Mouse (Mus musculus) T-helper 2 cell (primary cell): ENCODE data around the gene Itpk1.
"Not testable (repeated sequence)": the region's sequence is repeated elsewhere in the genome, so short reads cannot be mapped to it uniquely, and the experiment has no call there.

Experiments
- in situ Hi-C: fragments of 300-600 bp; cut with MboI, MseI; formaldehyde crosslinking; loops from one replicate; pipeline ENCODE4 v1.15.1; 2025; ENCODE audit warnings: high pct_unique_total_duplicates

The Itpk1 gene

DNA sequence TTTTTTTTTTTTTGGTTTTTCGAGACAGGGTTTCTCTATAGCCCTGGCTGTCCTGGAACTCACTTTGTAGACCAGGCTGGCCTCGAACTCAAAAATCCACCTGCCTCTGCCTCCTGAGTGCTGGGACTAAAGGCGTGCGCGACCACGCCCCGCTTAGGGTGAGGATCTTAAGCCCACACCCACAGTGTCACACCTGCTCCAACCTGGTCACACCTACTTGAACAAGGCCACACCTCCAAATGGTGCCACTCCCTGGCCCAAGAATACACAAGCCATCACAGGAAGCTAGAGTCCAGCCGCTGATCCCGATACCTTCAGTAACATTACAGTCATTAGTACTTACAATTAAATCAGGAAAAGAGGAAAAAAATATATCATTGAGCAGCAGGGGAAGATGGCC lies 74.3 kb downstream of the Itpk1 start:
- in situ Hi-C loops, result not testable (repeated sequence)

- in situ Hi-C loops, result no loop called here
Measured at GRCm38 (mm10) chr12:102628221-102628620, 76.5 kb downstream of the Itpk1 start.

DNA sequence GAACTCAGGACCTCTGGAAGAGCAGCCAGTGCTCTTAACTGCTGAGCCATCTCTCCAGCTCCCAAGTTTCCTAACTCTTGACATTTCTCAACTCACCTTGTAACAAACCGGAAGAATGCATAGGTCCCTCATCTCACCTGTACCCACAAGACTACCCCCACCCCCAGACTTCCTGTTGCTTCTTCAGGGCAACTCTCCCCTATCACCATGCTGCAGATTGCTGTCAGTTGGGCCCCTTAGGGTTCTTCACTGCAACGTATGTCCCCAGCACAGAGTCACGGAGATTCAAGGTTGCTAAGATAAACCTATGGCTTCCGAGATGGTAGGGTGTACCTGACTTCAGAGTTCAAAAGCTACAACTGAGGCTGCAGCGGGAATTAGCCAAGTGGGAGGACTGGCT lies 77.2 kb downstream of the Itpk1 start:
- in situ Hi-C loops, result no loop called here

DNA sequence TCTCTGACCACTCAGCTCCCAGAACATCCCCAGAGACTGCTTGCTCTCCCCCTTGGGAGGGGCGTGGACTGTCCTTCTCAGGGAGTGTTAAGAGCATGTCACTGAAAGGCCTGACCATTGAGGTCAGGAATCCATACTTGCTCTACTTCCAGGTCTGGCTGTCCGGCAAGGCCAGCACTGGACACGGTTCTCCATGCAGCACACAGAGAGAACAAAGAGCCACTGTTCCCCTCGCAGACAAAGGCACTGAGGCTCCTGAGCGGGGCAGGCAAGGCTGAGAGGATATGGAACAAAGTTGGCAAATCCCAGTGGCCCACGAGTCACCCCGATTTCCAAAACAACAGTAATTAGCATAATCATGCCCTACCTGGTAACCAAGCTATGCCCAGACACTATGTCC lies 77.9 kb downstream of the Itpk1 start:
- in situ Hi-C loops, result no loop called here

- in situ Hi-C loops, result no loop called here
Measured at GRCm38 (mm10) chr12:102625717-102626116, 79.0 kb downstream of the Itpk1 start.

- in situ Hi-C loops, result no loop called here
Measured at GRCm38 (mm10) chr12:102625118-102625517, 79.6 kb downstream of the Itpk1 start.

DNA sequence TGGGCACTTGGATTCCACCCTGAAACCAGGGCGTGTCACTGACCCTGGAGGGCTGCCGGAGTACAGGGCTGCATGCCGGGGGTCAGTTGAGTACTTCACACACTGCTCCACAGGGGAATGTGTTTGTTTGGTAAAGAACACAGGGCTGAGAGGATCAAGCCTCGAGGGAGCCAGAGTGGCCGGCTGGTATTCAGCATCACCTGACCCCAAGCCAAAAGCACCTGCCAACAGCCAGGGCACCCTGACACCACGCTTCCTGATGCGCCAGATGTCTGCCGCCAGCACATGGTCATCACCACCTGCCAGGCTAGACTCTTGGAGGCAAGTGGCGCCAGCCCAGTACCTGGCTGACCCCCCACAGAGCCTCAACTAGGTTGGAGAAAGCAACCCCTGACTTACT lies 80.9 kb downstream of the Itpk1 start:
- in situ Hi-C loops, result no loop called here

GRCm38 (mm10) chr12:102622302-102622842 lies 82.4 kb downstream of the Itpk1 start:
- in situ Hi-C loops, result no loop called here

DNA sequence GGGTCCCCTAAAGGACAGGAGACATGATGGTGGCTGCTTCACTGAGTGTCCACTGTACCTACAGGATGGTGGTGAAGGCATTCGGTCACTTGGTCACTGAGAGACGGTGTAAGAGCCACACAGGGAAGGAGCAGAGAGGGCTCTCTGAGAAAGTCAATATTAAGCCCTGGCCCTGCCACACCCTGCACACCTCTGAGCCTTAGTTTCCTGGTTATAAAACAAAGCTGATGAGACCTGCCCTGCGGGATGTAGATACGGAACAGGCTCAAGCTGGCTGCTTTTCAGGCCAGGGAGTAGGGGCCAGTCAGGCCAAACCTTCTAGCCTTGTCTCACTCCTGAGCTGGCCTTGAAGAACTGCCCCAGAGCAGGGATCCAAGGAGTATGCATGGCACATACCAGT lies 82.9 kb downstream of the Itpk1 start:
- in situ Hi-C loops, result no loop called here

- in situ Hi-C loops, result no loop called here
Measured at GRCm38 (mm10) chr12:102621205-102621604, 83.5 kb downstream of the Itpk1 start.

- in situ Hi-C loops, result no loop called here
Measured at GRCm38 (mm10) chr12:102619908-102620307, 84.8 kb downstream of the Itpk1 start.

GRCm38 (mm10) chr12:102618085-102618484 lies 86.6 kb downstream of the Itpk1 start:
- in situ Hi-C loops, result no loop called here

GRCm38 (mm10) chr12:102616843-102617519 lies 87.7 kb downstream of the Itpk1 start:
- in situ Hi-C loops, result no loop called here

DNA sequence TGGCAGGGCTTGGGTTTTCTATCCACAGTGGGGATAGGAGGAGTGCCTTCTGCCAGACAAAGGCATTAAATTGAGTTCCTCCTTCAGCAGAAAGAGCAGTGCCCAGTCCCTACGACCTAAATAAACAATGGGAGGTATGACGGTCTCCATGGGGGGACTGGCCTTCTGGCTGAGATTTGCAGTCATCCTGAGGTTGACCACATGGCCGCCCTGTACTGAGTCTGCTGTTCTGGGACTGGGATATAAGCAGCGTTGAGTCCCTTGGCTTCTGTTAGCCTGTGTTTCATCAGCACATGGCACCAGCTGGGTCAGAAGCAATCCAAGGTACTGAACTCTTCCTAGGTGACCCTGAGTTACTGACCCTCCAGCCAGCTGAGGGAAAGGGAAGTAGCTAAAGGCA lies 88.5 kb downstream of the Itpk1 start:
- in situ Hi-C loops, result no loop called here

GRCm38 (mm10) chr12:102613411-102613810 lies 91.3 kb downstream of the Itpk1 start:
- in situ Hi-C loops, result no loop called here

DNA sequence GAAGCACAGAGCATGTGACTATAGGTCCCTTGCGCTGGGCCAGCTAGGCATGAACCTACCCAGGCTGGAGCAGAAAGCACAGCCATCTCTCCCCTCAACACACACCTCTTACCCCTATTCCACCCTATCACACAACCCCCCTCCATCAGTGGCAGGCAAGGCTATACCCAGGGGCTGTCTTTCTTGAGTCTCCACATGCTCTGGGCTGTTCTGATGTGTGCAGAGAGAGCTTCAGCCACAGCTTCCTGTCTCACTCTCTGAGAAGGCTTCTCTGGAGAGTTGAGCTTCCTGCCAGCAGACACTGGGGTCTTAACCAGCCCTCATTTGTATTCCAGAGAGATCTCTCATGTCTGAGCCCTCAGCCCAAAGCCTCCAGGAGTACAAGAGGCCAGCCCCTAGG lies 92.3 kb downstream of the Itpk1 start:
- in situ Hi-C loops, result no loop called here

DNA sequence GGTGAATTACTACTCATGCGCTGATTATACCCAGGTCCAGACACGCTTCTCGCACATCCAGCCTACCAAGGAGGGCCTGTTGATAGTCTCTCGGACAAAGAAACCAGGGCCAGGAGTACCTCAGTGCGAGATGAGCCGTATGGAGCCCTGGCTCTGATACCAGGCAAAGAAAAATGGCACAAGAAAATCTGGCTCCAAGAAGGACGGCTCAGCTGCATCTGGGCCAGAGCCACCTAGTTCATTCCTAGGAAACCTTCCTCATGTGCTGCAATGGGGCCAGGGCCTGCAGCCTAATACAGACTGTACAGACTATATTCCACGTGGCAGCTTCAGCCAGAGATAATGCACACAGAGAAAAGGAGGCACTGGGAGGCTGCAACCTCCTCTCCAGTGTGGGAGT lies 93.8 kb downstream of the Itpk1 start:
- in situ Hi-C loops, result no loop called here

- in situ Hi-C loops, result no loop called here
Measured at GRCm38 (mm10) chr12:102607808-102608517, 96.8 kb downstream of the Itpk1 start.

DNA sequence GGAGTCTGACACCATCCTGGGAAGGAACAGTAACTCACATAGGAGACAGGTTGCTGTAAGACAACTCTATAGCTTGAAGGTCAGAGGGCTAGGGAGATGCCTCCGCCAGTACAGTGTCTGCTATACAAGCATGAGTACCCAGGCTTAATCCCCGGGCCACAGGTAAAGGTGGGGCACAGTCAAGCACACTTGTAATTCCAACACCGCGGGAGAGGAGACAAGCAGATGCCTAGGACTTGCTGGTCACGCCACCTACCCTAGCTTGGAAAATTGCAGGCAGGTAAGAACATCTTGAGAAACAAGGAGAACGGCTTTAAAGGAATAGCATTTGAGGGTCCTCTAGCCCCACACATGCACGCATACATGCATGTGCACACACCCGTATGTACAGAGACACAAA lies 97.7 kb downstream of the Itpk1 start:
- in situ Hi-C loops, result no loop called here

DNA sequence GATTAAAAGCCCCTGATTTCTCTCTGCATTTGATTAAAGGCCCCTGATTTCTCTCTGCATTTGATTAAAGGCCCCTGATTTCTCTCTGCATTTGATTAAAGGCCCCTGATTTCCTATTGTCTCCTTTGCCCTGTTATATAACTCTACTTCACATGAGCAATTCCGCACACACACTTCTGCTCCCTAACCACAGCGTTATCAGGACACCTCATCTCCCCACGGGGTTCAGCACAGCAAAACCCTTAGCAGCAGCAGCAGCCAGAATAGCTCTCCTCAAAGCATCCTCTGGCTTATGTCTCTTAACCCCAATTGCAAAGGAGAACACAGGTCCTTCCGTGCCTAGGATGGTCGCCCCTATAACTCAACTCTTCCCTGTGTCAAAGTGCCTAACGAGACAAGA lies 99.1 kb downstream of the Itpk1 start:
- in situ Hi-C loops, result no loop called here

DNA sequence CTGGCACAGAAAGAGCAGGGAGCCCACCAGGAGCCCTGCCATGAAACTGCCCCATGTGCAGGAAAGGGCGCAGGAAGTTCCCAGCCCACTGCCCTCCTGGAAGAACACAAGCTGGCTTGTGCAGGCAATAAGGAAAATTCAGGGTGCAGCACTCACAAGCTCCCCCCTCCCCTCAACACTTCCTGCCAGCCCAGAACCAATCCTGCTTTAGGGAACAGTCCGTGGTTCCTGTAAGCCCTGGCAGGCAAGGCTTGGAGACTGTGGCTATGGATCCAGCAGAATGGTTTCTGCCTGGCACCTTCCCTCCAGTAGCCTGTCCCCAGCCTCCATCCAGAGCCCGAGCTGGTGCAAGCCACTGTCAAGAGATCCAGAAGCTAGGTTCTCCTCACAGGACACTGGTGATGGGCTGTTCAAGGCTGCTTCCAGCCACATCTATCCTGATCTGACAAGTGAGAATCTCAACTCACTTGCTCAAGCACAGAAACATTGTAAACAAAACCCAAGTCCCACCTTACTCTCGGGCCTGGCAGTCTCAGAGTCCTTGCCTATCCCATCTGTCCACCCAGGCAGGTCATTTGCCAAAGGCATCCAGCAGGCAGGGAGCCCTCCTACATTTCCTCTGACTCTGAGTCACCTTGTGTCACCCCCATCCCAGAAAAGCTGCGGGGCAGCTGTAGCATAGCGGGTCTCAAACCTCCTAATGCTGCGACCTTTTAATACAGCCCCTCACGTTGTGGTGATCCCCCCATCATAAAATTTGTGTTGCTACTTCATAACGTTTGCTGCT lies 102.3 kb downstream of the Itpk1 start:
- in situ Hi-C loops, result no loop called here

- in situ Hi-C loops, result no loop called here
Measured at GRCm38 (mm10) chr12:102601847-102602246, 102.9 kb downstream of the Itpk1 start.
